Mouse (Mus musculus) right cerebral cortex, postnatal 36 days (tissue): ENCODE data around the gene Zc3h10.
"Not testable (repeated sequence)": the region's sequence is repeated elsewhere in the genome, so short reads cannot be mapped to it uniquely, and the experiment has no call there.

Experiments
- DNase-seq, 2 experiments: peaks; one replicate each; pipeline ENCODE4 v3.0.0; 2022; ENCODE audit warnings: low spot score in 2 of 2, mixed read lengths in 1 of 2

The Zc3h10 gene

DNA sequence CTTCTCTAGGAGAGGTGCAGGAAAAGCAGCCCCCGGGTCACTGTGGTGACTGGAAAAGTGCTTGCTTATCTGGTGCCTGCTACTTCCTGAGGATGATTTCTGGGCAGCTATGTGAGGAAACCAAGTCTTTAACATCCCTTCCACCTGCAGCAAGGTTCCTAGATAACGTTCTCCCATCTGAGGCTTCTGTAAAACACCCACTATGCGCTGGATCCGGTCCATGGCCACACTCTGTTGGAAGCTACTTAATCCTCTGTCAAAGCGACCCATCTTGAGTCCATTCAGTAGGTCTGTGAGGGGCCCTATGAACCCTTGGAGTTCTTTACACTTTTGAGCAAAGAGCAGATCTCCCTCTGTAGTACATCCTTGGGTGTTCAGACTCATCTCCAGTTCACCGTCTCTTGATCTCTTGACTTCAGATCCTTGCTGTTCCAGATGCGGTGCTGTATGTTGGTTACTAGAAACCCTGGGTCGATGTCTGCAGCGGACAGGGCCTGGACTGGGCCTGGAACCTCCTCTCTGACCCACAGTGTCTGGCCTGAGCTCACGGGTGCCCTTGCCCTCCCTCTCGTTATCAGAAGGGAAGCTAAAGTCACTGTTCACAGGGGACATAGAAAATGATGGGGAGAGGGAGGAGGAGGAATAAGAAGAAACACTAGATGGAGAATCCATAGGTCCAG lies 2.7 kb upstream of the Zc3h10 start:
- not testable (repeated sequence) for DNase-seq

GRCm38 (mm10) chr10:128549682-128550057 lies 2.1 kb upstream of the Zc3h10 start:
- not testable (repeated sequence) for DNase-seq

DNA sequence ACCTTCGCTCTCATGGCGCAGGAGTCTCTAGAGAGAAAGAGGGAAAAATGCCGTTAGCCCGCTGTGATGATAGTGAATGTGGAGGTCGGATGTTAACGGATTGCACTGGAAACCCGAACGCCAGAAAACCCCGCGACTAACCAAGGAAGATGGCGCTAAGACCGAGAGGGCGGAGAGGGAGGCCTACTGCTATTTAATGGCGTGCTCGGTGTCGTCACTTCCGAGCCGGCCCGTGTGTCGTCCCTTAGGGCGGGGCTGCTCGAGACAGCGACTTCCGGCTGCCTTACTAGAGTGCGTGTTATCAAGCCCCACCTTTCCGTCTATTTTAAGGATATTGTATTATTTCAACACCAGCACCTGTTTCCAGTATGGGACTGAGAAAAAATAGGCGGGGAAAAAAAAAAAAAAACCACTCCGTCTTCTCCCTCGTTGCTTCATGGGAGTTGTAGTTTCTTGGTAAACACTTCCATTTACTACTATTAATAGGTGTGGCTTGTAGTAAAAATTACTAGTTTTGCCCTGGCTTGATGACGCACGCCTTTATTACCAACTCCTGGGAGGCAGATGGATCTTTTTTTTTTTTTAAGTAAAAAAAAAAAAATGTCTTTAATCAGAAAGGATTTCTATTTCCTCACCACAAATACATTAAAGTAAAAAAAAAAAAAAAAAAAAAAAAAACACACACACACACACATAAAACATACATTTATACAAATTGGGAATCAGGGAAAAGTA lies 1.5 kb upstream of the Zc3h10 start, which contains the start of gene Rpl41:
TSS of gene Rpl41 (minus strand) at position 359 of the 735 bp plus-strand sequence.
- DNase-seq, result peak; percentile 93 to 95

- DNase-seq, result peak in 1 of 2 experiments; percentile 22
Observed at GRCm38 (mm10) chr10:128548051-128548791, 647 bp upstream of the Zc3h10 start.

GRCm38 (mm10) chr10:128546787-128547186 lies 787 bp downstream of the Zc3h10 start:
- DNase-seq, result no peak

DNA sequence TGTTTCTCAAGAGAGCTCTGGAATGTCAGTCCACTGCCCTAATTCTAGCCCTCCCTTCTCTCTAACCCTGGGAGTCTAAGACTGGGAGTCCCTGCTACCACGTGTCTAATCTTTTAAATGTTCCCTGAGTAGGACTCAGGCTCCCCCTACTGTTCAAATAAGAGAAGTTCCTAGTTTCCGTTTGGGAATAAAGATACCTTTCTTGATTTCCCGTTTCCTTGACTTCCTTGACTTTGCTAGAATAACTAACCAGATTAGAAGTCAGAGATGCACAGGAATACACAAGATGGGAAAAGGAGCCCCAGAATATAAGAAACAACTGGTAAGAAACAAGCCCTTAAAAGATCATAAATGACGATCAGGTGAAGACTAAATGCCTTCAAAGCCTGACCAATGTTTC lies 1.2 kb downstream of the Zc3h10 start:
- DNase-seq, result no peak

DNA sequence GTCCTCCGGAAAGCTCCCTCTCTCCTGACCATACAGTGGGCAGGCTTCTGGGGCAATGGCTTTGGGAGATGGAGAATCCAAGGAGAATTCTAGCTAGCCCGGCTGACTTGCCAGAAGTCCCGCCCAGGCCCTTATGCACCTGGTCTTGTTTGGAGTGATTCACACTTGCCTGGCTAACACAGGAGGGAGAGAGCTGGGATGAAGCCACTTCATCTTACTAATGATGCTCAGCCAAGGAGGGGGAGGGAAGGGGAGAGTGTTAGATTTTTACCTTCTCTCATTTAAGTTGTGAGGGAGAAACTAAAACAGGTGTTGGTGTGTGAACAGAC lies 2.0 kb downstream of the Zc3h10 start:
- no peak for DNase-seq

- no peak for DNase-seq
Observed at GRCm38 (mm10) chr10:128544674-128545569, 2.7 kb downstream of the Zc3h10 start.

DNA sequence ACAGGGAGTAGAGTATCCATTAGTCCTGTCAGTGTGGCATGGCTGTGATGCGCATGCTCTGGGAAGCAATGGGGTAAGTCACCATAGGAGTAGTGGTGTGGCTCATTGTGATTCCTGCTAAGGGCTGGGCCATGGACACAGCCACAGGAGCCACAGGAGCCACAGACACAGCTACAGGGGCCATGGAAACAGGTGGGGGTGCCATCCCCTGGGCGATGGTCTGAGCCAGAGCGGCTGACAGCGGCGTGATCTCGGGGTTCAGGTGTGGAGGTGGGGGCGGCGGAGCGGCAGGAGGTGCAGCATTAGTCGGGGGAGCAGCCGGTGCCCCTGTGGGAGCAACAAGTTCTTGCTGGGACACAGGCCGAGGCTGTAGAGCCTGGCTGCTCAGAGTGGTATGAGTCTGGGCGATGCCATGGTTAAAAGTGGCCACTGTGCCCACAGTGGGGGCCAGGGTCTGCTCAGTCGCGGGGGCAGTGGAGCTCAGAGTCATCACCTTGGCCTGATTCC lies 3.4 kb downstream of the Zc3h10 start:
- no peak for DNase-seq

DNA sequence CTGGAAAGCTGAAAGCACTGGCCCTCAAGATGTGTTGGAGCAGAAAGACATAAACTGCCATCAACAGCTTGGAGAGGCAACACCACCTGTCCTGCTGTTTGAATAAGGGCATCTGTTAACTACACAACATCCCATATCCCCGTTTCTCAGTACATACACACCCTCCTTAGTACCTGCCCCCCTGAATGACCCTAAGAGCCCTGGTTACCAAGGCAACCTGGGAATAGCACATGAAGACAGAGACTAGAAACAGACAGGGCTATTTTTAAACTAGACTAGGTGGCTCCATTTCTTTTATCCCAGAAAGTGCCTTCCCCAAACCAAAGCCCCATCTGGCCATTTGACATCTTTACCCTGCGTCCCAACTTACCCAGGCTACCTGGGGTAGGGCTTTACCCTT lies 4.5 kb downstream of the Zc3h10 start:
- no peak for DNase-seq

DNA sequence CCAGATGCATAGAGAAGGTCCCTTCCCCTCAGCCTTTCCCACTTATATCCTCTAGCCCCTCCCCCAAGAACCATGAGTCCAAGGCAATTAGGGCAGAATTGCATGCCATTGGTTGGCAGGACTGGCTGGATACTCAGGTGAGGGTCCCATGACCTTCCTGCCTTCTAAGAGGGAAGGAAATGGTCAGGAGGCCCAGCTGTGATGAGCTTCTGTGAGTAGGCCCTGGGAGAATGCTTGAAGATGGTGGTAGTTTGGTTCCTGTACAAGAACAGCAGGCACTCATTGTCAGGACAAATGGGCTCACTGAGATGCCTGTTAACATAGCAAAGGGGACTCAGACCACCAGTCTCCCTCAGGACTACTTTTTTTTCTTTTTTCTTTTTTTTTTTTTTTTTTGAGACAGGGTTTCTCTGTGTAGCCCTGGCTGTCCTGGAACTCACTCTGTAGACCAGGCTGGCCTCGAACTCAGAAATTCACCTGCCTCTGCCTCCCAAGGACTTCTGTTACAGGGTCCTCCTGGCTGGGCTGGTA lies 9.2 kb downstream of the Zc3h10 start:
- no peak for DNase-seq

DNA sequence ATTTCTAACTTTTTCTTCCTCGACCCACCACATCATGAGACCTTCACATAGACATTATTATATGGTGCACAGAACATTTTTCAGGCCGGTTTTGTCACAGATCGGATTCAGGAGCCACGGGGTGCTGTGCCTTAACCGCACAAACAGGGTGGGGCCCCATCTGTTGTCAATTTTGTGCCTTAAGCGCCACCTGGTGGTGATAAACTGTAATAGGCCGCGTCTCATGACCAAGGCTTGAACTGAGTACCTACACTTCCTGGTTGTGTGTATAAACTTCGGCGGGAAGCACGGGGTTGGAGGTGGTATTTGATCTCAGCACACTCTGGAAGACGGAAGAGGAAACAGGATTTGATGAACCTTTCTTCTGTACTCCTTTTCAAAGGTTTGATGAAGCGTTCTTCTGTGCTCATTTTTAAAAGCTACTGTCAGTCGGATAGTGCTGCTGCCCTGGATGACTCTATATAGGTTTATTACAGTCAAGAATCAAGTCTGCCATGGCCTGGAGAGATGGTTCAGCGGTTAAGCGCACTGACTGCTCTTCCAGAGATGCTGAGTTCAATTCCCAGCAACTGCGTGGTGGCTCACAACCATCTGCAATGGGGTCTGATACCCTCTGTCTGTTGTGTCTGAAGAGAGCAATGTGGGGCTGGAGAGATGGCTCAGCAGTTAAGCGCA lies 11.2 kb downstream of the Zc3h10 start:
- DNase-seq, result peak; percentile 80

DNA sequence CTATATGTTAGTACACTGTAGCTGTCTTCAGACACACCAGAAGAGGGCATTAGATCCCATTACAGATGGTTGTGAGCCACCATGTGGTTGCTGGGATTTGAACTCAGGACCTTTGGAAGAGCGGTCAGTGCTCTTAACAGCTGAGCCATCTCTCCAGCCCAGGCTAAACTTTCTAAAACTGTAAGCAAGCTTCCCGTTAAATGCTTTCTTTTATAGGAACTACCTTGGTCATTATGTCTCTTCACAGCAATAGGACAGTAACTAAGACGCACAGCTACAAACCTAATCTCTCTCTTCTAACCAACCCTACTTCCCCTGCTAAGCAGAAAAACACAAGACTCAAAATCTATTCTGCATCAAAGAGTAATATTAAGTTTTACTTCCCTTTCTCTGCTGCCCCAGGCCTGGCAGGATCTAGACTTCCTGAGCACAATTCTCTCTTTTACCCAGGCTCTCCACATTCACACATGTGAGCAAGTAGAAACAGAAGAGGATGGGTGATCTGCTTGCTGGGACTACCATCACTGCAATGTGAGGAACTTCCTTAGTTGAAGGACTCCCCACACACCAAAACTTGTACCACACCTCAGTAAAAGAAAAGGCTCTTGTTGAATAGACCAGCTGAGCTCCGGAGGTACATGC lies 11.8 kb downstream of the Zc3h10 start:
- DNase-seq, result no peak

GRCm38 (mm10) chr10:128535206-128535605 lies 12.4 kb downstream of the Zc3h10 start:
- DNase-seq, result no peak

DNA sequence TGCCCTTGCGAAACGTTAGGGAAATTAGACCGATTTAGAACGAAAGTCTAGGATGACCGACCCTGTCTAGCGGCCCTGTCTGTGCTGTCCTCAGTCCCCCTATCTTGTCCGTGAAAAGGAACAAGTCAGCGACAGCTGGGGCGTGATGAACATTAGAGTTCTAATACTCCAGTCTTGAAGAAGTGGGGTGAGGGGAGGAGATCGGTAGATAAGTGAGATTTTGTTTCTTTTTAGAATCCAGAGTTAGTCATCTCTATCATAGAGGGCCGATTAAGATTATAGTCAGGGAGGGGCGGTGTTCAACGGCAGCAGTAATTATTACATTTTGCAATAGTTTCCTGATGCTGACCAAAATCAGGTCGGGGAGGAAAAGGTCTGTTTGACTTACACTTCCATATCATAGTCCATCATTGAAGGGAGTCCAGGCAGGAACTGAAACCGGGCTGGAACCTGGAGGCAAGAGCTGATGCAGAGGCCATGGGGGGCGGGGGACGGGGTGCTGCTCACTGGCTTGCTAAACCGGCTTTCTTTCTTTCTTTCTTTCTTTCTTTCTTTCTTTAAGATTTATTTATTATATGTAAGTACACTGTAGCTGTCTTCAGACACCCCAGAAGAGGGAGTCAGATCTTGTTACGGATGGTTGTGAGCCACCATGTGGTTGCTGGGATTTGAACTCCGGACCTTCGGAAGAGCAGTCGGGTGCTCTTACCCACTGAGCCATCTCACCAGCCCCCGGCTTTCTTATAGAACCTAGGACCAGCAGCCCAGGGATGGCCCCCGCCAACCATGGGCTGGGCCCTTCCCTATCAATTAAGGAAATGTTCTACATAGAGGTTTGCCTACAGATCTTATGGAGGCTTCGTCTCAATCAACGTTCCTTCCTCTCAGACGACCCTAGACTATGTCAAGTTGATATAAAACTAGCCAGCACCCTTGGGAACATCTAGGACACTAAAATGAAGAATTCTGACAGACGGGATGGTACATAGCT lies 20.9 kb downstream of the Zc3h10 start:
- no peak for DNase-seq

DNA sequence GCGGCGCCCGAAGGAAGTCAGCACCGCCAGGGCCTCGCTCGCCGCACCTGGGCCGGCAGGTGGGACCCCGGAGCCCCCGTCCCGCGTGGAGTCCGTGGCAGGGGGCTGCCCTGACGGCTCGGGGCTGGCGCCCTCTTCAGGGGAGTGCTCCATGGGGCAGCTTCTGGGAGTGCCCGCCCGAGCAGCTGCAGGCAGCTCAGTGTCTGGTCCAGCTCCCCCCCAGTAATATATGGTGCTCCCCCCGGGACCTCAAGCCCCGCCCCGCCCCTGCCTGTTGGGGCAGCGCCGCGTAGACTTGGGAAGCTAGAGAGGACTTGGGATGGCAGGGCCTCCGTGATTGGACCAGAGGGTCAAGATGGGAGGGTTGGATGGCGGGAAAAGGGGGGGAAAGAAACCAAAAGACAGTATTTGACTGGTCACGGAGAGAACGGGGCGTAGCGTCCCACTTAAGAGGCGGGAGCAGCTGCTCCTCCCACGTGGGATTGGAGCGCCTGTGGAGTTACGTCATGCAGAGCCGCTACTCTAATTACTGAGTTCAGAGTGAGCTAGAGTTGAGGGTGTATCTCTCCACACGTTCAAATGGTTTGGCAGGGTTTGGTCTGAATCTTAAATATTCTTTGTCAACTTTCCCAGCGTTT lies 21.8 kb downstream of the Zc3h10 start, which contains the start of gene Esyt1:
TSS of gene Esyt1 (minus strand) at position 201 of the 638 bp plus-strand sequence.
- peak; percentile 86 to 94 for DNase-seq

- peak in 1 of 2 experiments; percentile 15 for DNase-seq
Observed at GRCm38 (mm10) chr10:128524732-128525662, 22.6 kb downstream of the Zc3h10 start.
